Mouse (Mus musculus): ENCODE measurements at regions not wholly inside any gene's neighbourhood (a gene's known extent, or its start where the extent isn't known, plus 50 kb on each side); places are given as distances from the start of the nearest gene placed in this dataset.

DNA sequence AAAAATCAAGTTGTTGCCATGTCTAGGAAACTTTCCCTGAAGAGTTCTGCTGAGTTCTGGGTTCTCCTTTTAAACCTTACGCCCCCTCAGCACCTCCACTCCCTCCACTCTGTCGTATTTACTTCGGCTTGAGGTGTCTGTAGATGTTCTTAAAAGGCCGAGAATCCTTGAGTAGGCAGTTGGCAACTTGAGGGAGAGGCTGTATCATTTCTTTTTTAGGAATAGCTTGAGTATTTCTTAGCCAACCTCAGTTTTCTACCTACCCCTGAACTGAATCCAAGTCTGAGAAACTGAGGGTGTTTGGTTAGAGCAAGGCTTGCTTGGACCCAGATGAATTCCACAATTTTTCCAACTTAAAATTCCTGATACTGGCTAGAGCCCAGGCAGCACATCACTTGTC, 136.8 kb upstream of the Max start:
- no peak overlapping the region for H3K9ac ChIP-seq (replicated peaks; ENCODE audit: low read length)
- no peaks in the 10 kb centered on the region for H3K4me1 ChIP-seq (ENCODE audit: control insufficient read depth, insufficient read depth, low read length)
- H3K36me3 ChIP-seq (ENCODE audit: control insufficient read depth, insufficient read depth, low read length), result no peaks in the 10 kb centered on the region
- ATAC-seq (ENCODE audit: low FRiP score, low TSS enrichment) (no peak), DNase-seq (no peak)
- H3K27me3 ChIP-seq (ENCODE audit: control insufficient read depth, insufficient read depth, low read length), result no peaks in the 10 kb centered on the region
- H3K4me2 ChIP-seq (ENCODE audit: low read length), result no peak overlapping the region
- no peak overlapping the region for H3K27ac ChIP-seq (replicated peaks; ENCODE audit: low read depth, low read length)
- H3K4me3 ChIP-seq (replicated peaks; ENCODE audit: low read depth, low read length), result no peak overlapping the region
- 92% methylated on average over 4 of the region's 4 CpGs for WGBS
- no peaks in the 10 kb centered on the region for H3K9me3 ChIP-seq (ENCODE audit: control insufficient read depth, low read length)

DNA sequence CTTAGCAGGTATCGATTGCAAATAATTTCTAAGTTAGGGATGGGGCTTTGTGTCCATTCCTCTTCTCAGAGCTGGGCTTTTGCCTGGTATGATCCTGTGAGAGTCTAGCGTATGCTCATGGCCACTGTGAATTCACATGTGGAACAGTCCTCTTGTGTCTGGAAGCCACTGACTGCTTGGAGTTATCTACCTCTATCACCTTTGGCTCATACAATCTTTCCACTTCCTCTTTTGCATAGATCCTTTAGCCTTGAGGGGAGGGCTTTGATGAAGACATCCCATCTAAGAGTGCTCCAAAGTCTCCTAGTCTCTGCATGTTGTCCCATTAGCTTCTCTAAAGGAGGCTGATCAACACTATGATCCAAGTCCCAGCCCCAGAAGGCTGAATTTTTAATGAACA, 135.8 kb upstream of the Max start:
- WGBS, result 98% methylated on average over 2 of the region's 2 CpGs
- Histone ChIP-seq H3K9me3 (ENCODE audit: control insufficient read depth, low read length) (no peaks in the 10 kb centered on the region), H3K4me2 (ENCODE audit: low read length) (no peak overlapping the region), H3K36me3 (ENCODE audit: control insufficient read depth, insufficient read depth, low read length) (no peaks in the 10 kb centered on the region), H3K27ac (replicated peaks; ENCODE audit: low read depth, low read length) (no peak overlapping the region), H3K27me3 (ENCODE audit: control insufficient read depth, insufficient read depth, low read length) (no peaks in the 10 kb centered on the region), H3K9ac (replicated peaks; ENCODE audit: low read length) (no peak overlapping the region), H3K4me1 (ENCODE audit: control insufficient read depth, insufficient read depth, low read length) (no peaks in the 10 kb centered on the region), H3K4me3 (replicated peaks; ENCODE audit: low read depth, low read length) (no peak overlapping the region)
- DNase-seq, result no peak
- no peak for ATAC-seq (ENCODE audit: low FRiP score, low TSS enrichment)

- Histone ChIP-seq H3K4me2 (ENCODE audit: low read length) (no peak overlapping the region), H3K27ac (replicated peaks; ENCODE audit: low read depth, low read length) (no peak overlapping the region), H3K36me3 (ENCODE audit: control insufficient read depth, insufficient read depth, low read length) (no peaks in the 10 kb centered on the region), H3K9ac (replicated peaks; ENCODE audit: low read length) (no peak overlapping the region), H3K27me3 (ENCODE audit: control insufficient read depth, insufficient read depth, low read length) (no peaks in the 10 kb centered on the region), H3K4me1 (ENCODE audit: control insufficient read depth, insufficient read depth, low read length) (no peaks in the 10 kb centered on the region), H3K4me3 (replicated peaks; ENCODE audit: low read depth, low read length) (no peak overlapping the region), H3K9me3 (ENCODE audit: control insufficient read depth, low read length) (no peaks in the 10 kb centered on the region)
- no peak for ATAC-seq (ENCODE audit: low FRiP score, low TSS enrichment)
- 90% methylated on average over 4 of the region's 4 CpGs for WGBS
- no peak for DNase-seq
These were observed 134.5 kb upstream of the Max start for GRCm38 (mm10) chr12:77096461-77096860.

DNA sequence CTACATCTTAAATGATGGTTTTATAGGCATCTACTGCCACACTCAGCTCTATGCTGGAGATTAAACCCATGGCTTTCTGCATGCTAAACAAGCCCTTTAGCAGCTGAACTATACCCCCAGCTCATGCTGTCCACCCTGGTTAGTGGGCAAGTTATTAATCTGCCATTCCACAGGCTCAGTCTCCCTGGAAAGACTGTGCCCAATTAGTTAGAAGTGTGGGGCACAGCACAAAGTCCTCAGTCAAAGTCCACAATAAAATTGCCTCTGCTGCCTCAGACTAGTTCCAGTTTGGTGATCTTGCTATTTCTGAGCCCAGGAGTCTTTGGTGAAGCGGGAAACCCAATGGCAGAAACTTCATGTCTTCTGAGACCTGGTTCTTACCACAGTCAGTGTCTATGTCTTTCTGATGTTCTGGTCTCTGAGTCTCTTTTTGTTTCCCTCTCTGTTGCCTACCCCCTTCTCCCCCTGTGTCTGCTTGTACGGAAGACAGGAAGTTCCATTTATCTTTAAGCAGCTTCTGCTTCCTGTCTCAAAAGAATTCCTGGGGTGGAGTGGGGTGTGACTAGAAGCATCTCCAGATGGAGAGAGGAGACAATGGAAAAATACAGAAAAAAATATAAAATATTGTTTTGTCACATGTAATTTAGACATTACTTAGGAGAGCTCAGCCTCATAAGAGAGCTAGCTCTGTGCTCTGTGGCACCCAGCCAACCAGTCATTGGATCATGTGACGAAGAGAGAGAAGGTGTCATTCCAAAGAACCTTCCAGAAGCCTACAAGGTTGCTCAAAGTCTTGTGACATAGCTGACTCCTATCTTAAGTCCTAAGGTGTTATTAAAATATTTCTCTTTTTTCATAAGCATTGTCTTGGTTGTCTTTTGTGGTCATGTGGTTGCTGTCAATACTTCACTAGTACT, 133.3 kb upstream of the Max start:
- Histone ChIP-seq H3K9me3 (ENCODE audit: control insufficient read depth, low read length) (no peaks in the 10 kb centered on the region), H3K9ac (replicated peaks; ENCODE audit: low read length) (no peak overlapping the region), H3K4me2 (ENCODE audit: low read length) (no peak overlapping the region), H3K4me1 (ENCODE audit: control insufficient read depth, insufficient read depth, low read length) (no peaks in the 10 kb centered on the region), H3K36me3 (ENCODE audit: control insufficient read depth, insufficient read depth, low read length) (no peaks in the 10 kb centered on the region), H3K27ac (replicated peaks; ENCODE audit: low read depth, low read length) (no peak overlapping the region), H3K27me3 (ENCODE audit: control insufficient read depth, insufficient read depth, low read length) (no peaks in the 10 kb centered on the region), H3K4me3 (replicated peaks; ENCODE audit: low read depth, low read length) (no peak overlapping the region)
- WGBS, result 82% methylated on average over 3 of the region's 3 CpGs
- no peak for ATAC-seq (ENCODE audit: low FRiP score, low TSS enrichment)
- DNase-seq, result no peak

DNA sequence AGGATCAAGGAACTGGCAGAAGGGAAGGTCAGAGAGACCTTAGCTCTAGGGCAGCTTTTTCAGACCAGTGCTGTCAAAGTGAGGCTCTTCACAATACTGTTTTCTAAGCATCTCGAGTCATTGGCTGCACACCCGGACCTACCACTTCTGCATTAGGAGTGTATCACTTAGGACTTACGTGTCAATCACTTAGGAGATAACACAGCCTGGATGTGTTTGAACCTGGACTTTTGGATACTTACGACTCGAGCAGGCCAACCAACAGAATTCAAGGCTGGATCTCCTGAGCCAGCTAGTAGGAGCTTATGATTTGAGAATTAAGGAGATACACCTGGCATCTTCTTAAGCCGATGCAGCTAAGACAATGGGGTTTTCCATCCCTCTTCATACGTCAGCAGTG, 132.2 kb upstream of the Max start:
- no peak overlapping the region for H3K9ac ChIP-seq (replicated peaks; ENCODE audit: low read length)
- WGBS, result 83% methylated on average over 7 of the region's 7 CpGs
- H3K27me3 ChIP-seq (ENCODE audit: control insufficient read depth, insufficient read depth, low read length), result no peaks in the 10 kb centered on the region
- DNase-seq (no peak), ATAC-seq (ENCODE audit: low FRiP score, low TSS enrichment) (no peak)
- no peak overlapping the region for H3K27ac ChIP-seq (replicated peaks; ENCODE audit: low read depth, low read length)
- no peak overlapping the region for H3K4me3 ChIP-seq (replicated peaks; ENCODE audit: low read depth, low read length)
- H3K4me2 ChIP-seq (ENCODE audit: low read length), result no peak overlapping the region
- H3K36me3 ChIP-seq (ENCODE audit: control insufficient read depth, insufficient read depth, low read length), result no peaks in the 10 kb centered on the region
- H3K4me1 ChIP-seq (ENCODE audit: control insufficient read depth, insufficient read depth, low read length), result no peaks in the 10 kb centered on the region
- H3K9me3 ChIP-seq (ENCODE audit: control insufficient read depth, low read length), result no peaks in the 10 kb centered on the region

DNA sequence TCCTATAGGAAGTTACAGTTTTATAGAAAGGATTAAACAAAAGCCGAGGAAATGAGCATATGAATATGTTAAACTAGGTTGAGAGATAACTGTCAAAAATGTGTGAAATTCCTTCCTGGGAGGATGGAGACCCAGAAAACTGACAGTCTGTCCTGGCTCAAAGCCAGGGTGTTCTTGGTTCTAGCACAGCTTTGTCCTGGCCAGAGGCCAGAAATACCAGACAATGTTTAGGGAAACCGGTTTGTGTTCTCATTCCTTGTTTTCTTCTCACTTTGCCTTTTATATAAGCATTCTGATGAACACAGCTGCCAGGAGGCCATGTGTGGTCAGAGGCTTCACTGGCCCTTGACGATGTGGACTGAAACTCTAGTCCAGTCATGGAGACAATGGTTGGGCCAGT, 130.7 kb upstream of the Max start:
- Histone ChIP-seq H3K9ac (replicated peaks; ENCODE audit: low read length) (no peak overlapping the region), H3K4me1 (ENCODE audit: control insufficient read depth, insufficient read depth, low read length) (no peaks in the 10 kb centered on the region), H3K27me3 (ENCODE audit: control insufficient read depth, insufficient read depth, low read length) (no peaks in the 10 kb centered on the region), H3K27ac (replicated peaks; ENCODE audit: low read depth, low read length) (no peak overlapping the region), H3K4me3 (replicated peaks; ENCODE audit: low read depth, low read length) (no peak overlapping the region), H3K4me2 (ENCODE audit: low read length) (no peak overlapping the region), H3K9me3 (ENCODE audit: control insufficient read depth, low read length) (no peaks in the 10 kb centered on the region), H3K36me3 (ENCODE audit: control insufficient read depth, insufficient read depth, low read length) (no peaks in the 10 kb centered on the region)
- DNase-seq, result peak; percentile 36
- ATAC-seq (ENCODE audit: low FRiP score, low TSS enrichment), result no peak
- WGBS, result 78% methylated on average over 3 of the region's 3 CpGs

GRCm38 (mm10) chr12:77092143-77092542, 130.1 kb upstream of the Max start:
- Histone ChIP-seq H3K36me3 (ENCODE audit: control insufficient read depth, insufficient read depth, low read length) (no peaks in the 10 kb centered on the region), H3K27ac (replicated peaks; ENCODE audit: low read depth, low read length) (no peak overlapping the region), H3K4me2 (ENCODE audit: low read length) (no peak overlapping the region), H3K27me3 (ENCODE audit: control insufficient read depth, insufficient read depth, low read length) (no peaks in the 10 kb centered on the region), H3K9ac (replicated peaks; ENCODE audit: low read length) (no peak overlapping the region), H3K4me1 (ENCODE audit: control insufficient read depth, insufficient read depth, low read length) (no peaks in the 10 kb centered on the region), H3K9me3 (ENCODE audit: control insufficient read depth, low read length) (no peaks in the 10 kb centered on the region), H3K4me3 (replicated peaks; ENCODE audit: low read depth, low read length) (no peak overlapping the region)
- DNase-seq (no peak), ATAC-seq (ENCODE audit: low FRiP score, low TSS enrichment) (no peak)
- 87% methylated on average over 2 of the region's 2 CpGs for WGBS

DNA sequence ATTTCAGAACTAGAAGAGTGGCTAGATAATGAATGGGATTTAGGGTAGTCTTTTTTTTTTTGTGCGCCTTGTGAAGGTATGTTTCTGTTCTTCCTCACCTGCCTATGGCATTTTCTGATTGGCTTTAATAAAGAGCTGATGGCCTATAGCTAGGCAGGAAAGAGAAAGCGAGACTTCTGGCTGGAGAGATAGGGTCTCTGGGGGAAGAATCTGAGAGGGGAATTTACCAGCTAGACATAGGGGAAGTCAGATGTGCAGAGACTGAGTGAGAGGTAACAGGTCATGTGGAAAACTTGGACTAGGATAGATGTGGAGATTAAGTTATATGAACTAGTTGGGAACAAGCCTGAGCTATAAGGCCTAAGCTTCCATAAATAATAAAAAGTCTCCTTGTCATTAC, 129.7 kb upstream of the Max start:
- Histone ChIP-seq H3K36me3 (ENCODE audit: control insufficient read depth, insufficient read depth, low read length) (no peaks in the 10 kb centered on the region), H3K4me1 (ENCODE audit: control insufficient read depth, insufficient read depth, low read length) (no peaks in the 10 kb centered on the region), H3K9me3 (ENCODE audit: control insufficient read depth, low read length) (no peaks in the 10 kb centered on the region), H3K27ac (replicated peaks; ENCODE audit: low read depth, low read length) (no peak overlapping the region), H3K9ac (replicated peaks; ENCODE audit: low read length) (no peak overlapping the region), H3K27me3 (ENCODE audit: control insufficient read depth, insufficient read depth, low read length) (no peaks in the 10 kb centered on the region), H3K4me2 (ENCODE audit: low read length) (no peak overlapping the region), H3K4me3 (replicated peaks; ENCODE audit: low read depth, low read length) (no peak overlapping the region)
- WGBS, result 87% methylated on average over 2 of the region's 2 CpGs
- no peak for DNase-seq
- no peak for ATAC-seq (ENCODE audit: low FRiP score, low TSS enrichment)

DNA sequence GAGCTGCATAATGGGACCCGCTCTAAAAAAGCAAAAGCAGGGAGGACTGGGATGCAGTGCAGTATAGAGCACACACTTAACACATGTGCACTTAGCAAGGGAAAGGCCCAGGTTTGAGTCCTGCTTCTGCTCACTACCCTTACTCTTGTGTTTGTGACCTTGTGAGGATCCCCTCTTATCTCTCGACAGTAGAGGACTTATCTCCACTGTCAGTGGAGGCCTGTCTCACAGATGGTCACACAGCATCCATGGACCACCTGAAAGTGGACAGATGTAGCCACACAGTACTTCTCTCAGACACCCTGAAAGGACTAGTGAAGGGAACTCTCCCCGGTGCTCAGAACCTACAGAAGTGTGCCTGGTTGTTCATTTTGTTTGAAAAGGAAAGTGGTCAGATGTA, 128.5 kb upstream of the Max start:
- H3K4me2 ChIP-seq (ENCODE audit: low read length), result no peak overlapping the region
- H3K27ac ChIP-seq (replicated peaks; ENCODE audit: low read depth, low read length), result no peak overlapping the region
- H3K27me3 ChIP-seq (ENCODE audit: control insufficient read depth, insufficient read depth, low read length), result no peaks in the 10 kb centered on the region
- DNase-seq (no peak), ATAC-seq (ENCODE audit: low FRiP score, low TSS enrichment) (no peak)
- H3K4me3 ChIP-seq (replicated peaks; ENCODE audit: low read depth, low read length), result no peak overlapping the region
- H3K9ac ChIP-seq (replicated peaks; ENCODE audit: low read length), result no peak overlapping the region
- H3K9me3 ChIP-seq (ENCODE audit: control insufficient read depth, low read length), result no peaks in the 10 kb centered on the region
- no peaks in the 10 kb centered on the region for H3K36me3 ChIP-seq (ENCODE audit: control insufficient read depth, insufficient read depth, low read length)
- WGBS, result 79% methylated on average over 3 of the region's 3 CpGs
- no peaks in the 10 kb centered on the region for H3K4me1 ChIP-seq (ENCODE audit: control insufficient read depth, insufficient read depth, low read length)

Data from midbrain, embryonic 14.5 days (tissue).